In genomic region chr7:83541536-83542169, GRCm38 (mm10) we compare ENCODE assay signal across 27 mouse cellular contexts. TPM values are rescaled to one million over a fixed set of nuclear protein-coding genes. Genes with fewer than 3 reads are reported as not detected.
DNase-seq lines count a peak whose midpoint lies in the region; ATAC-seq and TF ChIP-seq lines count a peak whose summit lies in the region.
"Had no signal": no experiment of that assay in that cellular context is flagged by ENCODE, and none has a peak within 500 bp of the region (broad histone marks: within the 10 kb centered on the region; RNA-seq: fewer than 3 reads in every experiment).

No protein-coding gene starts in this region.

- 71% methylated on average over 5 of the region's 5 CpGs for WGBS in forebrain, embryonic 14.5 days
- 88% methylated on average over 5 of the region's 5 CpGs for WGBS in forebrain, embryonic 12.5 days
- WGBS in lung, postnatal 0 days = 59% methylated on average over 5 of the region's 5 CpGs
- 78% methylated on average over 5 of the region's 5 CpGs for WGBS in embryonic facial prominence, embryonic 14.5 days

- no peak for TF ChIP-seq EP300 in lung, postnatal 0 days (IDR thresholded peaks at IDR 0.05)

- DNase-seq in forebrain, embryonic 14.5 days (ENCODE audit: low spot score) = peak; percentile 4
- peak; percentile 12 for DNase-seq in lung, postnatal 10 days
- no peak for DNase-seq in lung, postnatal 0 days (ENCODE audit: low spot score)
- peak; percentile 22 for DNase-seq in embryonic facial prominence, embryonic 14.5 days (ENCODE audit: low spot score)
- no peak for DNase-seq in kidney, postnatal 36 days
- no peak for DNase-seq in kidney, postnatal 25 days
- DNase-seq: adrenal gland, adult 8-10 months; cerebellum, adult 9-11 months; gastrocnemius, postnatal 10 days; heart, postnatal 36 days; kidney, adult 8-10 months; liver, embryonic 13.5 days; lung, adult 18-20 months; lung, postnatal 14 days; midbrain, embryonic 14.5 days; retina, postnatal 1 day; right cerebral cortex, postnatal 14 days; thymus, postnatal 4 days had no signal

- no peaks in the 10 kb centered on the region for H3K4me1 ChIP-seq in forebrain, embryonic 14.5 days (ENCODE audit: control insufficient read depth, insufficient read depth, low read length)
- H3K4me1 ChIP-seq in forebrain, embryonic 12.5 days = no peaks in the 10 kb centered on the region
- H3K4me1 ChIP-seq in lung, postnatal 0 days (ENCODE audit: insufficient read depth, low read depth, low read length) = no peaks in the 10 kb centered on the region
- H3K4me1 ChIP-seq in embryonic facial prominence, embryonic 14.5 days (ENCODE audit: control insufficient read depth, insufficient read depth, low read length) = no peaks in the 10 kb centered on the region; the same call in 1 of the 2 replicates
- H3K4me1 ChIP-seq: heart, embryonic 10.5 days; heart, embryonic 15.5 days; hindbrain, embryonic 12.5 days; limb, embryonic 15.5 days; liver, embryonic 13.5 days had no signal

- H3K27me3 ChIP-seq in forebrain, embryonic 14.5 days (replicated peaks; ENCODE audit: control insufficient read depth, insufficient read depth, low read length) = no peaks in the 10 kb centered on the region
- H3K27me3 ChIP-seq in forebrain, embryonic 12.5 days = no peaks in the 10 kb centered on the region
- H3K27me3 ChIP-seq in lung, postnatal 0 days (replicated peaks; ENCODE audit: insufficient read depth, low read length) = no peaks in the 10 kb centered on the region
- no peaks in the 10 kb centered on the region for H3K27me3 ChIP-seq in embryonic facial prominence, embryonic 14.5 days (replicated peaks; ENCODE audit: control insufficient read depth, insufficient read depth, low read length)
- H3K27me3 ChIP-seq: heart, embryonic 15.5 days; hindbrain, embryonic 12.5 days; limb, embryonic 15.5 days; liver, embryonic 13.5 days had no signal

- H3K9me3 ChIP-seq in forebrain, embryonic 14.5 days (replicated peaks; ENCODE audit: control insufficient read depth, low read length) = no peaks in the 10 kb centered on the region
- no peaks in the 10 kb centered on the region for H3K9me3 ChIP-seq in forebrain, embryonic 12.5 days
- H3K9me3 ChIP-seq in lung, postnatal 0 days (ENCODE audit: low read length) = no peaks in the 10 kb centered on the region
- no peaks in the 10 kb centered on the region for H3K9me3 ChIP-seq in embryonic facial prominence, embryonic 14.5 days (ENCODE audit: control insufficient read depth, low read length)
- H3K9me3 ChIP-seq: heart, embryonic 10.5 days; heart, embryonic 15.5 days; hindbrain, embryonic 12.5 days; limb, embryonic 10.5 days; limb, embryonic 15.5 days; liver, embryonic 13.5 days had no signal

- H3K9ac ChIP-seq in forebrain, embryonic 14.5 days (ENCODE audit: low read length) = no peak overlapping the region
- no peak overlapping the region for H3K9ac ChIP-seq in forebrain, embryonic 12.5 days
- no peak overlapping the region for H3K9ac ChIP-seq in lung, postnatal 0 days (replicated peaks; ENCODE audit: low read depth)
- no peak overlapping the region for H3K9ac ChIP-seq in embryonic facial prominence, embryonic 14.5 days (ENCODE audit: low read depth, low read length)
- H3K9ac ChIP-seq: heart, embryonic 15.5 days; hindbrain, embryonic 12.5 days; limb, embryonic 15.5 days; liver, embryonic 13.5 days had no signal

- peak; percentile 26; the same call in 1 of the 2 replicates for ATAC-seq in forebrain, embryonic 14.5 days
- no peak for ATAC-seq in forebrain, embryonic 12.5 days (ENCODE audit: low FRiP score)
- no peak for ATAC-seq in lung, postnatal 0 days
- ATAC-seq in embryonic facial prominence, embryonic 14.5 days (ENCODE audit: low read depth) = 0 out of 2 replicates have a peak, but pooled peaks have one; percentile 26
- ATAC-seq: intestine, embryonic 16.5 days had no signal

- H3K27ac ChIP-seq in forebrain, embryonic 14.5 days (ENCODE audit: low read depth, low read length) = no peak overlapping the region
- H3K27ac ChIP-seq in forebrain, embryonic 12.5 days = no peak overlapping the region
- no peak overlapping the region for H3K27ac ChIP-seq in lung, postnatal 0 days (ENCODE audit: low read length)
- no peak overlapping the region for H3K27ac ChIP-seq in embryonic facial prominence, embryonic 14.5 days (replicated peaks; ENCODE audit: low read depth, low read length)
- H3K27ac ChIP-seq: heart, embryonic 10.5 days; heart, embryonic 15.5 days; hindbrain, embryonic 12.5 days; kidney, postnatal 0 days; layer of hippocampus, adult 2 months; limb, embryonic 10.5 days; limb, embryonic 15.5 days; liver, embryonic 13.5 days had no signal

- no peak overlapping the region for H3K4me2 ChIP-seq in forebrain, embryonic 14.5 days (ENCODE audit: low read length)
- H3K4me2 ChIP-seq in forebrain, embryonic 12.5 days = no peak overlapping the region
- no peak overlapping the region for H3K4me2 ChIP-seq in lung, postnatal 0 days (replicated peaks; ENCODE audit: low read depth, low read length)
- no peak overlapping the region for H3K4me2 ChIP-seq in embryonic facial prominence, embryonic 14.5 days (ENCODE audit: low read depth, low read length)
- H3K4me2 ChIP-seq: heart, embryonic 15.5 days; hindbrain, embryonic 12.5 days; limb, embryonic 15.5 days; liver, embryonic 13.5 days had no signal

- H3K4me3 ChIP-seq in forebrain, embryonic 14.5 days (ENCODE audit: low read depth, low read length) = no peak overlapping the region
- no peak overlapping the region for H3K4me3 ChIP-seq in forebrain, embryonic 12.5 days (replicated peaks)
- H3K4me3 ChIP-seq in lung, postnatal 0 days (ENCODE audit: low read depth, low read length) = no peak overlapping the region
- no peak overlapping the region for H3K4me3 ChIP-seq in embryonic facial prominence, embryonic 14.5 days (ENCODE audit: low read depth, low read length)
- H3K4me3 ChIP-seq: heart, embryonic 10.5 days; heart, embryonic 15.5 days; hindbrain, embryonic 12.5 days; layer of hippocampus, adult 2 months; limb, embryonic 10.5 days; limb, embryonic 15.5 days; liver, embryonic 13.5 days had no signal

- no peak for TF ChIP-seq CTCF in lung, postnatal 0 days (IDR thresholded peaks at IDR 0.05)

- no peaks in the 10 kb centered on the region for H3K36me3 ChIP-seq in forebrain, embryonic 14.5 days (ENCODE audit: control insufficient read depth, insufficient read depth, low read length)
- H3K36me3 ChIP-seq in forebrain, embryonic 12.5 days (replicated peaks) = no peaks in the 10 kb centered on the region
- H3K36me3 ChIP-seq in lung, postnatal 0 days (ENCODE audit: insufficient read depth, low read length) = no peaks in the 10 kb centered on the region
- no peaks in the 10 kb centered on the region for H3K36me3 ChIP-seq in embryonic facial prominence, embryonic 14.5 days (ENCODE audit: control insufficient read depth, insufficient read depth, low read length)
- H3K36me3 ChIP-seq: heart, embryonic 10.5 days; heart, embryonic 15.5 days; hindbrain, embryonic 12.5 days; limb, embryonic 10.5 days; limb, embryonic 15.5 days; liver, embryonic 13.5 days had no signal

RNA-seq across cellular contexts. Expression of gene Tmc3, which starts 43.1 kb away (rescaled TPM):
- polyA plus RNA-seq in forebrain, embryonic 14.5 days (2014; fragmentation: Nextera tagmentation; extraction: Ambion mirVana) = 0.14 and 0.23 TPM in 2 replicates
- 0.14 and 0.26 TPM in 2 replicates for polyA plus RNA-seq in forebrain, embryonic 12.5 days (2016; fragmentation: Nextera tagmentation; extraction: Ambion mirVana)
- polyA plus RNA-seq in lung, postnatal 0 days (2015; fragmentation: Nextera tagmentation; extraction: Ambion mirVana) = 0.11 and 0.24 TPM in 2 replicates
- polyA plus RNA-seq in embryonic facial prominence, embryonic 14.5 days (2014; fragmentation: Nextera tagmentation; extraction: Ambion mirVana) = 0.94 and 0.99 TPM in 2 replicates

Comparison
In these comparisons a context has a peak if more than half of its experiments do, and no peak if none do; other contexts are left out.
1. ATAC-seq: peak in forebrain, embryonic 14.5 days (single experiment) and embryonic facial prominence, embryonic 14.5 days (single experiment); none in forebrain, embryonic 12.5 days (single experiment) and lung, postnatal 0 days (single experiment).
2. DNase-seq: peak in forebrain, embryonic 14.5 days (single experiment), lung, postnatal 10 days (single experiment) and embryonic facial prominence, embryonic 14.5 days (single experiment); none in lung, postnatal 0 days (single experiment), kidney, postnatal 36 days (0 of 2) and kidney, postnatal 25 days (0 of 2).